Mouse (Mus musculus) natural killer cell, adult 2 months (primary cell): Measurements from ENCODE around the gene Cdh18.
"Not testable (repeated sequence)": the region's sequence is repeated elsewhere in the genome, so short reads cannot be mapped to it uniquely, and the experiment has no call there.

ENCODE experiments used
- DNase-seq, 2 experiments: peaks; one replicate each; pipeline ENCODE4 v3.0.0; 2022; ENCODE audit warnings: low spot score in 2 of 2

Cdh18 gene

DNA sequence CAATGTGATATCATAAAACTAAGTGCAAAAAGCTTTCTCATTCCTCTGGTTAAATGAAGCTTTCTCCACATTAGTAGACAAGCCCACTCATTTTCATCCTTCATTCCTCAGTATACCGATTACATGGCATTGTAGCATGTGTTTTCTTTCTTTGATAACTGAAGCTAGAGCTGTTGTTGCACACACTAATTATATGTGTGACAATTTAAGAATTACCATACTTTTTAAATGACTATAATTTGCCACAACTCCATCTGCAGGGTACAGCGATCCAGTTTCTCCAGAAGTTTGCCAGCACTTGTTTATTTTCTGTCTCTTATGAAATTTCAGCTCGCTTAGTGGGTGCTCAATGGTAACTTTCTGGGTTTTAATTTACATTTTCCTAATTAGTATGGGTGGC, 663.2 kb downstream of the Cdh18 start:
- no peak for DNase-seq

DNA sequence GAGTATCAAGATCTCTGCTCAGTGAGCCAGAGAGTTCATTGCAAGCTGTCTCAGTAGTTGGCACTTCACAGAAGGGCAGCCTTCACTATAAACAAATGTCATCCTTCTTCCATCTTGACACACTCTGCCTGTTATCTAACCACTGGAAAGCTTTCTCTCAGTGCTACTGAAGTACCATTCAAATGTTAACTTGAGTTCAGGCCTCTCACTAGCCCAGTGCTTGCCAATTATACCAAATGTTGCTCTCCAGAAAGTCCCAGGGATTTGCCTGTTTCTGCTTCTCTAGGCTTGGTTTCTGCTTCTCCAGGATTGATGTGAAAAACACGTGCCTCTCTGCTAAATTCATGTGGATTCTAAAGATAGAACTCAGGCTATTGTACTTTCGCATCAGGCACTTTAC, 681.8 kb downstream of the Cdh18 start:
- no peak for DNase-seq

GRCm38 (mm10) chr15:23257751-23258440, 709.1 kb downstream of the Cdh18 start:
- DNase-seq = no peak

- no peak for DNase-seq
Measured at GRCm38 (mm10) chr15:23278421-23278820, 729.6 kb downstream of the Cdh18 start.

GRCm38 (mm10) chr15:23305018-23305417, 756.2 kb downstream of the Cdh18 start:
- DNase-seq = no peak

DNA sequence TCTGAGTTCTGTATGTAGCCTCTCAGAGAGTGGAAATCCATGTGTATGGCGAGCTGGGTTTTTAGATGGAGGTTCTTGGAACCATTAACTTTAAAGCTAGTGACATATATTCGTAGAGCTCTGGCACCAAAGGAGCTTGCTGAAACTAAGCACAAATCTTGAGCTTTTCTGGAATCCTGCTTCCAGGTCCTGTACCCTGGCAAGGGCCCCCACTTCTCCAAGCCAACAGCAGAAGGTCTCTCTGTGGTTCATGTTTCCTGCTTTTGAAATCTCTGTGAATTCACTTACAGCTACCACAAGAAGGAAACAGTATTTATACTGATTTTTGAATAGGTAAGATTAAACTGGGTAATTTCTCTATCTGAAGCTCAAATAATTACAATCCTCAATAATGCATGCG, 767.9 kb downstream of the Cdh18 start:
- DNase-seq = no peak

DNA sequence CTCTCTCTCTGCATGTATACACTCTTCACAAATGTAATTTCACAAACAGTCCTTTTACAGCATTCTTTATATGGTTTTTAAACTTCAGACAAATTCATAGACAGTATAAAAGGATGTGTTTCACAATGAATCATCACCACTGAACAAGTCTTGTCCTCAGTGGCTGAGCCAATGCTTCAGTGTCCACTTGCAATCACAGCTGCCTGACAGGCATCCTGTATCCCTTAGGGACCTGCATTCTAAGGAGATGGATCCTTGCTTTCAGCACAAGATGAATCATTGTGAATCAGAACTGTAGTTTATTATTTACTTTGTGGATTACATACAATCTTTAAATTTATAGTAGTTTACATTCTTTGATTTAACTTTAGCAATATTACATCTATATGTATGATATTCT, 768.6 kb downstream of the Cdh18 start:
- no peak for DNase-seq

DNA sequence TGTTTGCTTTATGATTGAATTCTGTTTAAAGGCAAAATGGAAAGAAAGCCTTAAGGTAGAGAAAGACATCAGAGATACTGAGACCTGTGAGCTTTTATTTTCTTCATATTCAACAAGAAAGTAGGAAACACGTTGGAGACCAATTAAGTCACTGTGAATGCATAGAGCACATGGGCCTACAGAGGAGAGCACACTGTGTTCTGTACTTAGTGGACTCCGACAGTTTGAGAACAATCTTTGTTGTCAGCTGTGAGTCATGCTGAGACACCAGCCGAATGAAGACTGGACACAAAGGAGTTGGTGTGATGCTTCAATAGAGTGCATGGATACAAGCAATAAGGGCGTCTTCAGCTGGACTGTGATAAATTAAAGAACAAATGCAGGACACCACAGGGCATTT, 791.5 kb downstream of the Cdh18 start:
- not testable (repeated sequence) for DNase-seq

GRCm38 (mm10) chr15:23351078-23351477, 802.3 kb downstream of the Cdh18 start:
- no peak for DNase-seq

- DNase-seq = no peak
Measured at GRCm38 (mm10) chr15:23366325-23366724, 817.5 kb downstream of the Cdh18 start.

- DNase-seq = no peak
Measured at GRCm38 (mm10) chr15:23367712-23368111, 818.9 kb downstream of the Cdh18 start.

GRCm38 (mm10) chr15:23378016-23378750, 829.4 kb downstream of the Cdh18 start:
- DNase-seq = no peak

DNA sequence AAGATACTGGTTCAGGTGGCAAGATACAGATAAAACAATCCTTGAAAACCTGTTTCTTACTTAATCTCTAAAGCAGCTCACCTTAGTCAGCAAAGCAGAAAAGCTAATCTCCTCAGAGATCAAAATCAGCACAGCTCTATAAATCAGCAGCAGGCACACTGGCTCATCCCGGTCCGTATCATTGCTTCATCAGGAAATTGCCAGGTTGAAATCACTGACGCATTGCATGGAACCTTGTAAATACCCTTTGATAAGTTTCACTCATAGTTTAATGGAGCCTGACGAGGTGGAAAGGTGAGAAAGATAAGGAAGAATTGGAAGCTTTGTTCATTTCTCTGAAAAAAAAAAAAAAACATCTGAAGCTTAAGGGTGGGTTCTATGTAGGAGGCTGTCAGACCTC, 837.0 kb downstream of the Cdh18 start:
- no peak for DNase-seq

DNA sequence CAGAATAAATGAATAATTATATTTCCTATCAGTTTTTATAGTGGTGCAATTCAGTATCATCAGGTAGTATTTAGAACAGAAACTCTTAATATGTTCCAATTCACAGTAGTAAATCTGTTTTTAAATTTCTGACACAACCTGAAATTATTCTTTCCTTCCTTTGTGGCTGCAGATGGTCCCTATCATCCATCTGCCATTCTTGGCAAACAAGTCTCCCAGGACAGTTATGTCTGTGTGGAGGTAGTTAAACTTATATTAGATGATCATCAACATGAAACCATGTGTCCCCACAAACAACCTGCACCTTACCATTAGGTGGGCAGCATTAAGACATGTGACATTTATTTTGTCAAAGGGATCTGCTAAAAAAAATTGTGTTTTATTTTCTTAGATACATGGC, 847.8 kb downstream of the Cdh18 start:
- no peak for DNase-seq

DNA sequence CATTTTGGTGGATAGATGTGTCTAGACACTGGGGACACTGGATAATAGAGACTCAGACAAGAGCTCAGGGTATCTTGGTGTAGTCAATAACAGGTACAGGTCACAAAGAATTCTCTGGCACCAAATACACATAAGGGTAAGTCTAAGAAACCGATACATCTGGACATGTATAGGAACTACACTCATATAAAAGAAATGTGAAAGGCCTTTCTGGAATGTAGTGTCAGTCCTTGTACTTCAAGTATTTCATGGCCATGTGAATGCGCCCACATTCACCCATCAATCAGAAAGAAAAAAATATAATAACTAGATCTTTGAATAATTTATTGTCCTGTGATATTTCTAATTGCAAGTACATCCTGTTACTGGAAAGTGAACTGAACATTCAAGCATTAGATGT, 855.0 kb downstream of the Cdh18 start:
- DNase-seq = no peak

DNA sequence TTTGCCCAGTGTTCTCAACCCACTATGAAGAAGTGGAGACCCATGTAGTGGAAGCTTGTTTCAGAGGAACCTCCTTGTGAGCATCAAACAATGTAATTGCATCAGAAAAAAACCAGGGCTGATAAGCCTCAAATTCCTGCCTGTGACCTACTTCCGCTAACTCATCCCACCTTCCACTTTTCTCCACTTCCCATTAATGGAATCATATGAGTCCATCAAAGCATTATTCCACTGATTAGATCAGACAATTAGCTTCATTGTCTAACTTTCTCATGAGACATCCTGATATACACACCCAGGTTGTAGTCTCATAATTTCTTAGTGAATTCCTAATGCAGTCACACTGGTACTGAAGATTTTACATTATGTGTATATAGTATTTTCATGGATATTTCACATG, 859.4 kb downstream of the Cdh18 start:
- no peak for DNase-seq

DNA sequence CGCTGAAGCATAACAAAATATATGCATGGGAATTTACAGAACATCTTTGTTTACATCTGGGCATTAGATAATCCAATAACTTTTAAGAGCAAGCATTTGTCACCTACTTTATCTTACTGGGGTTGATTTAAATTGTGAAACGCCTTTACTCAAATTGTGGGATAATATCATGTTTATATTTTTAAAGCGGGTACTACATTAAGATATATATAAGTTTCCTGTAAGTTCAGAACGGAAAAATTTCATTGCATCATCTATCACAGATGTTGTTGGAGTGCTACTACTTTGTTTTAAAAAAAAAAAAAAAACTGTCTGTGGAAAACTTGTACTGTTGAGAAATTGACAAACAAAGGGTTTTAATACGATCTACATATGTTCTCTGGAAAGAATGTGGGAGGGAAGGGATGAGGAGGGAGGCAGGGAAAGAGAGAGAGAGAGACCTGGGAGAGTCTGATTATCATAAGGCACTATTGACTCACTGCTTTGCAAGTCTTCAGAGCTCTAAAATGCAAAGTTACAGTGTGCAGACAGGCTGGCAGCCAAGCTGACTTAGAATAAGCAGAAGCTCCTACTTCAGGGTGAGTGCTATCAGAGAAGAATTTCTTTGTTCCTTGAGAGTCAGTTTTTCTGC, 867.7 kb downstream of the Cdh18 start:
- DNase-seq = no peak

GRCm38 (mm10) chr15:23418158-23418557, 869.3 kb downstream of the Cdh18 start:
- DNase-seq = no peak

- DNase-seq = no peak
Measured at GRCm38 (mm10) chr15:23420010-23420409, 871.2 kb downstream of the Cdh18 start.

- DNase-seq = no peak
Measured at GRCm38 (mm10) chr15:23430021-23430420, 881.2 kb downstream of the Cdh18 start.

DNA sequence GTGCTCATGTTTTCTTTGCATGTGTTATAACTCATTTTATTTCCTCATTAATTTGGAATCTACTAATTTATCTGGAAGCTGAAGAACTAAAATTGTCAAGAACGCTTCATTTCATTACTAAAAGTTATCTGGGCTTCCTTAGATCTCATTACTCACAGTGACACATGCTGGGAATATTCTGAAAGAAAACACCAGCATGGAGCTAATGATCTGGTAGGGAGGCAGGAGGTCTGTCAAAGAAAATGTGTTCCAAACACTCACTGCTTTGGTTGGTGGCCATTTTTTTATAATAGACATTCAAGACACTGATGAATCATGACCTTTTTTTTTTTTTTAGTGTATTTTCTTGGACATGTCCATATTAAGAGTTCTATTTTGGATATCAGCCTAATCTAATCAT, 899.7 kb downstream of the Cdh18 start:
- DNase-seq = no peak

DNA sequence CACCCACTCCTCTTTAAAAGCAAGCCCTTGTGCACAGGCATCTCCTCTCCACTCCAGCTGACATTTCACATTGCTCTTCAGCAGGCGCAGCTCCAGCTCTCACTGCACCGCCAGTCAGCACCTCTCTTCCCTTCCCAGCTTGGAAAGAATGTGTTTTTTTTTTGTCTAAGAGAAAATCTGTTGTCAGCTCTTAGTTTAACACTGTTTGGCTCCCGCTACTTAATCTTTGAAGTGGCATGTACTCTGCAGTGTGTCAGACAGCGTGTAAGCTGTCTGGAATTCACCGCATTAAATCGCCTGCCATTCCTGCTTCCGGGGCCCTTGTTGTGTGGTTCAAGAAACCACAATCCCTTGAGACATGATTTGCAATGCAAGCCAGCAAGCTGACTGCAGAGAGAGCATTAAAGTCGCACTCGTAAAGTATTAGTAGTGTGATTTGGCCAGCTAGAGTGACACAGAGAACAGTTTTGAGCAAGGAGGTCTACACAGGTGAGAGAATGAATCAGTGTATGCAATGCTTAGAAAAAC, 903.3 kb downstream of the Cdh18 start:
- DNase-seq = no peak

DNA sequence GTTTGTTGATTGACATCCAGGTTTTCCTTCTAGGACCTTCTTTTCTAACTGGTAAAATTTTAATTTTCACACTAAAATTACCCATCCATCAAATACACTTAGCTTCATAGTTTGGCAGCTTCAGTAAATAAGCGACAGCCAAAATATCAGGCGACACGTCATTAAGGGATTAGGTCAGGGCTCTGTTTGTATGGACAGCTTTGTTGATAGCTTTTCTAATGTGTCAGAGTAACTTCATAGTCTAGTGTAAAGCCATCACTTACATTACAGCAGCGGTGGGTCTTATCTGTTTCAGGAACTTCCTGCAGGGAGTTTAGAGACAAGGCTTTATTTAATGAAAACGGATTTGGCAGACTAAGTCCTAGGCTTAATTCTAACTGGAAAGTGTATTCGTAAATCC, 904.5 kb downstream of the Cdh18 start:
- DNase-seq = no peak
